Mouse (Mus musculus): ENCODE data around the gene Spaca4. TPM values are rescaled to one million over a fixed set of nuclear protein-coding genes. Genes with fewer than 3 reads are reported as not detected.

Spaca4 gene
- not detected in 2 replicates for polyA plus RNA-seq (2015; fragmentation: Nextera tagmentation; extraction: Ambion mirVana)

DNA sequence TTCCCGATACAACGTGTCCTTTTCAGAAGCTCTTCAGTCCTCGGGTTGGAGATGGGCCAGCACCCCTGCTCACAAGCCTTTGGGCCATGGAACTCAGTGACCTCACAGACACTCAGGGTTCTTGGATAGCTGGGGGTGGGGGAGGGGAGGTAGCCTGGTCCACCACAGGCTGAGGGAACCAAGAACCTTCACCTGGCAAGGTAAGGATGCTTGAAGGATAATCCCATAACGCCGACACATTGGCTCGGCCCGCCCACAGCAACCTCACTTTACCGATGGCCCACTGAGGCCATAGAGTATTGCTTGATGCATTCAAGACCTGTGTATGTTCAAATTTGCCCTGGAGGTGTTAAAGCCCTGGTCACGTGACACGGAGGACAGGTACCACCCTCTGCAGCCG, at the start of gene Spaca4:
Spaca4 (minus strand) TSS at position 101 of the 400 bp plus-strand sequence.
- no peak for DNase-seq (ENCODE audit: low spot score)

DNA sequence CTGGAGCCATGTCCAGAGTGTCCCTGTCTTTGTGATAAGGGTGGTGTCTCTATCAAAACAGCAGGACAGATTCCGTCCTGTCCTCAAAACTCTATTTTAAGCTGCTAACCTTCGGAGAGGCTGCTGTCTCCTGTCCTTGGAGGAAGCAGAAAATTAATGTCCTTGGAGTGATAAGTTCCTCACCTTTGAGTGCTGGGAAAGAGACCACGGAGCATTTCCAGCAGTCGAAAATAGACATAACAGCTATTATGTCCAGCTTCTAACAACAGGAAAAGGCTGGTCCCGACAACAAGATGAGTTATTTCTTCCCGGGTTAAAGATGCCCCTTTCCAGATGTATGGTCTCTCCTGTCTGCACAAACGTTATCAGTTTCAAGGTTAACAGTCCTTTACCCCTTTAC, 49.6 kb upstream of the Spaca4 start:
- no peak for DNase-seq (ENCODE audit: low spot score)

DNA sequence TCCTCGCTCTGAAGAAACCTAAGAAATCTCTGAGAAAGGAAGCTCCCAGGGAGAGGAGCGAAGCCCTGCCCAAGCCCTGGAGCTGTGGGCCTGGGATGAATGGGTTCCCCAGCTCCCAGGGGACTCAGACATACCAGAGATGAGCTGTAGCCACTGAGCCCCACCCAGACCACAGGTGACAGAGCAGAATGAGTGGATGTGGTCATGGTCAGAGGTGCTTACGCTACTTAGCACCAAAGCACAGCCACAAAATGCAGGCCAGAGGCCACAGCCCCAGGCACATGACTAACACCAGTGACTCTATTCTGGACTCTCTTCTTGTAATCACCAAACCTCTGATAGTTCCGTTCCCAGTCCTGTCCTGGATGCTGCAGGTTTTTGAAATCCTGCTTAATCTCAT, 45.5 kb upstream of the Spaca4 start:
- no peak for DNase-seq (ENCODE audit: low spot score)

- DNase-seq (ENCODE audit: low spot score): no peak
Observed at GRCm38 (mm10) chr7:45770427-45771082, 44.9 kb upstream of the Spaca4 start.

DNA sequence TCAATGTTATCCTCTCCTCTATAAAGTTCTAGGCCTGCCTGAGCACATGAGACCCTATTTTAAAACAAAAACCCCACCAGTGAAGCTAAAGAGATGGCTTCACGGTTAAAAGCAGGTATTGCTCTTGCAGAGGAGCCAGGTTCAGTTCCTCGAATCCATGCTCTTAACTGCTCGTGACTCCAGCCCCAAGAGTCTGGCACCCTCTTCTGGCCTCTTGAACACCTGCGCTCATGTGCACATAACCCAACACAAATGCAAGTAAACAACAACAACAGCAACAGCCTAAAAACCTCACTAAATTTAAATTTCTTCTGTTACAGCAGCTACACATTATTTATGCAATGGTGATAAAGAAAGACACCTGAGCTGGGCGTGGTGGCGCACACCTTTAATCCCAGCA, 41.9 kb upstream of the Spaca4 start:
- DNase-seq (ENCODE audit: low spot score): no peak

GRCm38 (mm10) chr7:45766764-45767163, 41.2 kb upstream of the Spaca4 start:
- DNase-seq (ENCODE audit: low spot score): no peak

DNA sequence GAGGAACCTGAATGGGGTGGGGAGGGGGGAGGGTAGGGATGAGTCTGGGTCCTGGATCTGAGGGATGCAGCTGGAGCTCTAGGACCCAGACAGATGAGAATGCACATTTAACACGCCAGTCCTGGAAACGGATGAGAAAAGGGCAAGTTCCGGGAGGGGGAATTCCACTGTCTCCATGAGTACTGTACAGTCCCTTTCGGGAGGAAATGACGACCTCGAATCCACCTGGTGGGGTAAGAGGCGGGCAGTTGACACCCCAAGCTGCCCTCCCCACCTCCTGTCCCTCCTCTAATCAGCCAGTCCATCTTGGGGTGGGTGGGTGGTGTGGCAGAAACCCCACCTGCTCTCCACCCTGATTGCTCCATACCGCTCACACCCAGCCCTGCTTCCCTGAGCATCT, 40.4 kb upstream of the Spaca4 start:
- DNase-seq (ENCODE audit: low spot score): no peak

DNA sequence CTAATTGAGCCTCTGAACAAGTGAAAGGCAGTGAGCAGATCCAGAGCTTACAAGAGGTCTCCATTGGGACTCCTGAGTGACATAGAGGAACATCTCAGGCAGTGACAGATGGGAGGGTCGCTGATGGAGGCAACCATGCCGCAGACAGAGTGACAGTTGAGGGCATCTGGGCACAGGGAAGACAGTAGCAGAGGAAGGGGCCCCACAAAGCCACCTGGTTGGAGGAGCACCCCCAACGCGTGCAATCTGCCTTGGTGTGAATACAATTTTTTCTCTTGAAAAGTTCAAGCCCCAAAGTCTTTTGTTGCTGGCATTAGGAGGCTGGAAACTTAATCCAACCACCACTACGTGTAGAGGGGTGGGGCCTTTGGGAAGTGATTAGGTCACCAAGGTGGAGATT, 34.5 kb upstream of the Spaca4 start:
- peak; percentile 60 for DNase-seq (ENCODE audit: low spot score)

DNA sequence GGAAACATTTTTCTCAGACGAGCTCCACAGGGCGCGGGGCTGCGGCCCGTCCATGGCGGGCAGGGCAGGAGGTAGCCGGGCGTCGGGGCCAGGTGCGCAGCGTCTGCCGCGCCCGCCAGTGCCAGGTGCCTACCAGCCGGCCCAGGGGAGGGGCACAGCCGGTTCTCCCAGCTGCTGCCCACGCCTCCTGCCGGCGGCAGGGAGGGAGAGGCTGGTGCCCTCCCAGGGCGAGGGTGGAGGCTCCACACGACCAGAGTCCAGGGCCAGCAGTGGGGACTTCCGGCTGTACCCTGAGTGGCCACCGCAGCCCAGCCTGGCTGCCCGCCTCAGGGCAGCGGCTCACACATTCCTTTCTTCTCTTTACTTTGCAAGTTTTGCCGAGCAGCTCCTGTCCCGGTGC, 33.8 kb upstream of the Spaca4 start:
- peak; percentile 66 for DNase-seq (ENCODE audit: low spot score)

DNA sequence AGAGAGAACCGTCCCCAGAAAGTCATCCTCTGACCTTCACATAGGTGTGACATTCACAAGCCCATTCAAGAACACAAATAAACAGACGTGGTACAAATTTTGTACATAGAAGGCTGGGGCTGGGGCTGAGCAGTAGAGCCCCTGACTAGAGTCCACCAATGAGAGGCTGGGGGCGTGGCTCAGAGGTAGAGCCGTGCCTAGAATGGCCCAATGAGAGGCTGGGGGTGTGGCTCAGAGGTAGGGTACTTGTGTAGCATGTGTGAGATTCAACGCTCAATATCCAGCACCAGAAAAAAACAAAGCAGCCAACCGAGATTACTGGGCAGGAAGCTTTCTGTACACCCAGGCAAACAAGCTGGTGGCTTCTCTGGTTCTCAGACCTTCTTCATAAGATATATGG, 30.1 kb upstream of the Spaca4 start:
- DNase-seq (ENCODE audit: low spot score): no peak

DNA sequence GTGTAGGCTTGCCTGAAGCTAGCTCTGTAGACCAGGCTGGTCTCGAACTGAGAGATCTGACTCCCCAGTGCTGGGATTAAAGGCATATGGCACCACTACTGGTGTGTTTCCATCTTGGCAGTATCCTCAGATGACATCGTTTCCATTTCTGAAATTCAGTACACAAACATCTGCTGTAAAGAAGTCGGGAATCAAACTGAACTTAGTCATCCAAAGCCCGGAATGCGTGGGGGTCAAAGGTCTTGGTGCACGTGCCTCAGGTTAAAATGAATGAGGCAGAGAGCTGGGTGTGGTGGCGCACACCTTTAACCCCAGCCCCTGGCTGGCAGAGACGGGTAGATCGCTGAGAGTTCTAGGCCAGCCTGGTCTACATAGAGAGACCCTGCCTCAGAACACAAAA, 24.5 kb upstream of the Spaca4 start:
- DNase-seq (ENCODE audit: low spot score): no peak

DNA sequence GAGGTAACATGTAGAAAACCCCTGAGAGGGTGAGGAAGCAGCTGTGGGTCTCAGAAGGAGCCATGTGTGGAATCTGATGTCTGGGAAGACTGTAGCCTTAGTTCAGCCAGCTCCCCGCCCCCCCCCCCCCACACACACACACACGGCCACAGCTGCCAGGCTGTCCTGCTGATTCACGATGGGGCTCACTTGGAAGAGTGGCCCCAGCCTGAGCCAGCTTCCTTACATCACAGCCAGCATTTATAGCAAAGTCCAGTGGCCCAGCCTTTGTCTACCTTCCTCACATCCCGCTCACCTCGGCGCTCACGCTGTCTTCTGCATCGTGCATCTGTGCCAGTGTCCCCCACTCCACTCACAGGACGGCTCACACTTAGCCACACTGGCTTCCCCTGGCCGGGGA, 23.8 kb upstream of the Spaca4 start:
- no peak for DNase-seq (ENCODE audit: low spot score)

DNA sequence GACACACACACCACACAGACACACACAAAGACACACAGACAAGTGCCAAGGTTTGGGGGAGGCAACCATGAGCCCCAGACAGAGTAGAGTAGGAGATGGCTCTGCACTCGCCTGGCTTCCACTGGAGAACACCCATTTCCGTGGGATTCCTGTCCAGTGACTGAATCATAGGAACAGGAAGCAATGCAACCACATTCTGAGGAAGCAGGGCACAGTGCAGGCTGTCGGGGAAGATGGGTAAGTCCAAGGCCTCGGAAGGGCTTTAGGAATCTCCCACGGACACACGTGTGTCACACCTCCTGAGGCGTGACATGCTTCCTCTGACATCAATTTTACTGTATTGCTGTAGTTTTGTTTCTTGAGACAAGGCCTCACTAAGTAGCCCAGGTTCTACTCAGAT, 22.5 kb upstream of the Spaca4 start:
- DNase-seq (ENCODE audit: low spot score): no peak

- no peak for DNase-seq (ENCODE audit: low spot score)
Observed at GRCm38 (mm10) chr7:45747450-45747849, 21.8 kb upstream of the Spaca4 start.

GRCm38 (mm10) chr7:45746518-45746917, 20.9 kb upstream of the Spaca4 start:
- DNase-seq (ENCODE audit: low spot score): no peak

- DNase-seq (ENCODE audit: low spot score): peak; percentile 30
Observed at GRCm38 (mm10) chr7:45744387-45744786, 18.8 kb upstream of the Spaca4 start.

DNA sequence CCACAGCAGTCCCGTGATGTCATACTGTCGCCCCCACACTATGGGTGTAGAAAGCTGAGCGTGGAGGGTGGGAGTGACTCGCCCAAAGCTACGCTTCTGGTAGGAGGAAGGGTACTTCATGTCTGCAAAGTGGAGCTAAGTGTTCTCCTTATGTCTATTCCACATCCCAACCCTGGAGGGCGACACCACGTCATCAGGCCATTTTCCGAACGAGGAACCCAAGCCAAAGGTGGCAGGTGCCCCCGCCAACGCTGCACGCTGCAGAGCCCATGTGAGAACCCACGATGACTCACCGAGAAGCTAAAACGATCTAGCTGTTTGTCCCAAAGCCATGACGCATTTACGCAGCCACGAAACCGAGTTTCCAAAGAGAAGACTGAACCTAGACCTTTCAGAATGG, 16.7 kb upstream of the Spaca4 start:
- peak; percentile 50 for DNase-seq (ENCODE audit: low spot score)

DNA sequence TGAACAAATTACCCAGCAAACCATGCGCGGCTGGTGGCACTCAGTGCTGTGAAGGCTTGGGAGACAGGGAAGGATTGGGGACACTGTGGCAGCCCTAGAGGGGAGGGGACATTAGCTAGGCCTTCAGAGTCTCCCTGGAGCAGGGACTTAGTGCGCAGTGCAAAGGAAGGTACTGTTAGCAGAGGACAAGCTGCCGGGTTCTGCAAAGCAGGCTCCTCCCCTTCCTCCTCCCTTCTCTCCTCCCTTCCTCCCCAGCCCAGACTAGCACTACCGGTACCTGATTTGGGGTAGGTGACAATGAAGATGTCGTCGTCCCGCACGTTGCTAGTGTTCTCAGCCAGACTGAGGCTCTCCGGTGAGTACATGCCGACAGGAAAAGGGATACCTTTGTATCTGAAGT, 16.2 kb upstream of the Spaca4 start:
- peak; percentile 77 for DNase-seq (ENCODE audit: low spot score)

GRCm38 (mm10) chr7:45741308-45741707, 15.7 kb upstream of the Spaca4 start:
- DNase-seq (ENCODE audit: low spot score): no peak

DNA sequence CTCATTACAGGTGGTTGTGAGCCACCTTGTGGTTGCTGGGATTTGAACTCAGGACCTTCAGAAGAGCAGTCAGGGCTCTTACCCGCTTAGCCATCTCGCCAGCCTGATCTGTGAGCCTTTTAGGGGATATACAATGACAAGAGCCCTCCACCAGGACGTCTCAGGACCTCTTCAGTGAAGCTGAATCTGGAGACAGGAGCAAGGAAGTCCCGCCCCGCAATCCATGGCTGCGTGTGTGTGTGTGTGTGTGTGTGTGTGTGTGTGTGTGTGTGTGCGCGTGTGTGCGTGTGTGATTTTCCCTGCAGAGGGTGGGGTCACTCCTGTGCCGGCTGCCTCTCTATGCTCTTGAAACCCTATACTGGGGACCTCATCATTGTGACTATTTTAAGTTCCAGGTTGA, 14.2 kb upstream of the Spaca4 start:
- no peak for DNase-seq (ENCODE audit: low spot score)

- peak; percentile 91 for DNase-seq (ENCODE audit: low spot score)
Observed at GRCm38 (mm10) chr7:45739162-45739763, 13.7 kb upstream of the Spaca4 start.

DNA sequence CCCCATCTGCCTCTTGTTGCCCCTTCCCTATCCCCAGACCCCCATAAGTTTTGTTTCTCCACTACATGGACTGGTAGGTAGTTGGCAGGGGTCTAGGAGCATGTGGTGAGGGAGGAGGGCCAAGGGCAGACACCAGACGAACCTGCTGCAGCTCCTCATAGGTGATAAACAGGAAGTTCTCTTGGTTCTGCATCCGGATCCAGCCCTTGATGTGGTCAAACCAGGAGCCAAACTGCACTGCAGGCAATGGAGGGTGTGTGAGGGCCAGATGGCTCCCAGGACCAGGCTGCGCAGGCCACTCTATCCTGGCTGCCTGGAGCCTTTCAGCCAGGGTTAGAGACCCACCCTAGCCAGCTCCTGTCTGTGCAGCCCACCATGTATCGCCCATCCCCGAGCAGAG, 7.9 kb upstream of the Spaca4 start:
- peak; percentile 89 for DNase-seq (ENCODE audit: low spot score)

DNA sequence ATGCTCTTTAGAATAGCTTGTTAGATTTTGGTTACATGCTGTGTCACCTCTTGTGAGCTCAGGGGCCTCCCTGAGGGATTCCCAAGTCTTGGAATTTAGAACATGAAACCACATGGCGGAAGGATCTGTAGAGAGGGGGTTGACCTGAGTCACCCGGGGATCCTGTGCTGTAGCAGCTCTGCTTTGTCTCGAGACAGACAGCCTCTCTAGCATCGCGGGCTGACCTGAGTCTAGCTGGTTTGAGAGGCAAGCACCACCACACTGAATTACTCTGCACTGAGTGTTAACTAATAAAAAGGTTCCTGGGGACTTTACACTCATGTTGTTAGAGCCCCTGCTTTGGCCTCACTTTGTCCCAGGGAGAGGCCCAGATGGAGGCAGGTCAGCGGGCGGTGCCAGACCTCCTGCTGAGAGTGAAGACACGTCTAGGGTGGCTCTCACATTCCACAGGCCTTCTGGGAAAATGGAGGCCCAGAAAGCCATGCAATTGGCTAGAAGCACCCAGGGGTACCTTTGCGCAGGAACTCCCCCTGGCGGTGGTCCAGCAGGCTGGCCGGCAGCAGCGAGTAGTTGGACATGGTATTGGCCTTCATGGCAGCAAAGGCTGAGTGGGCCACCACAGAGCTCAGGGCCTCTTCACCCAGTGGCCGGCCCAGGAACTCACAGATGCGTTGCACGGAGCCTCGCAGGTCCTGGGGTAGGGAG, 5.3 kb upstream of the Spaca4 start:
- DNase-seq (ENCODE audit: low spot score): peak; percentile 47

Data from thymus, postnatal 0 days (tissue).